Mouse (Mus musculus) lung, embryonic 14.5 days (tissue): ENCODE data around the gene Cd209d. TPM values are rescaled to one million over a fixed set of nuclear protein-coding genes. Genes with fewer than 3 reads are reported as not detected.
"Not testable (repeated sequence)": the region's sequence is repeated elsewhere in the genome, so short reads cannot be mapped to it uniquely, and the experiment has no call there.

ENCODE experiments used
- ATAC-seq: fragments of 200-750 bp; cut with Nextera tagmentation; 2 replicates; pipeline ENCODE4 v1.8.0; 2017; ENCODE audit warnings: mild to moderate bottlenecking, moderate TSS enrichment, moderate library complexity; ENCODE audit not compliant: insufficient read depth
- DNase-seq: peaks from one replicate; pipeline ENCODE4 v3.0.0-alpha.2; 2015
- H3K27ac ChIP-seq: fragments of 300-500 bp; sonication (generic); 2 replicates; pipeline ENCODE4 v1.5.1; 2014; ENCODE audit warnings: low read depth, mild to moderate bottlenecking, moderate library complexity
- H3K27me3 ChIP-seq: fragments of 300-500 bp; sonication (generic); 2 replicates; pipeline ENCODE4 v1.6.1; 2014; ENCODE audit warnings: low read length, control low read depth; ENCODE audit not compliant: insufficient read depth
- H3K36me3 ChIP-seq: fragments of 300-500 bp; sonication (generic); 2 replicates; pipeline ENCODE4 v1.6.1; 2014; ENCODE audit warnings: control low read depth; ENCODE audit not compliant: insufficient read depth
- H3K4me1 ChIP-seq: fragments of 300-500 bp; sonication (generic); 2 replicates; pipeline ENCODE4 v1.6.1; 2014; ENCODE audit warnings: antibody characterized with exemption, control low read depth; ENCODE audit not compliant: insufficient read depth
- H3K4me2 ChIP-seq: fragments of 300-500 bp; sonication (generic); 2 replicates; pipeline ENCODE4 v1.6.1; 2014; ENCODE audit warnings: mild to moderate bottlenecking
- H3K4me3 ChIP-seq: fragments of 300-500 bp; sonication (generic); 2 replicates; pipeline ENCODE4 v1.5.1; 2014; ENCODE audit warnings: low read depth, low read length
- H3K9ac ChIP-seq: fragments of 300-500 bp; sonication (generic); 2 replicates; pipeline ENCODE4 v1.6.1; 2014
- H3K9me3 ChIP-seq: fragments of 300-500 bp; sonication (generic); 2 replicates; pipeline ENCODE4 v1.6.1; 2016; ENCODE audit warnings: low read depth, low read length, control low read depth
- CTCF ChIP-seq: IDR thresholded peaks from 2 replicates; pipeline ENCODE4 v1.5.1; 2016; ENCODE audit warnings: antibody characterized with exemption, low read depth
- WGBS: fragments of 180-500 bp; shearing (Covaris S2); extraction: QIAGEN DNeasy Blood & Tissue Kit; methylation state at CpG from one replicate; pipeline ENCODE4 v1.1.7; 2014; 5-methylcytosine and 5-hydroxymethylcytosine counted together
- polyA plus RNA-seq: library from polyadenylated mRNA; unstranded; fragments of >200 nt; fragmentation: Nextera tagmentation; extraction: Ambion mirVana; gene quantifications from 2 replicates; pipeline ENCODE4 v1.2.1, GENCODE M21; 2014

Cd209d gene
- not detected in 2 replicates for polyA plus RNA-seq

GRCm38 (mm10) chr8:3878455-3878854 is at the start of gene Cd209d:
Gene Cd209d (minus strand): TSS chr8:3878555.
- DNase-seq (no peak), ATAC-seq (no peak)
- no peaks in the 10 kb centered on the region for H3K36me3 ChIP-seq
- WGBS, result 69% methylated on average over 4 of the region's 4 CpGs
- no peak within 1 kb of the TSS for H3K4me3 ChIP-seq
- H3K4me1 ChIP-seq, result no peaks in the 10 kb centered on the region
- H3K9me3 ChIP-seq, result no peaks in the 10 kb centered on the region
- no peak within 1 kb of the TSS for H3K27ac ChIP-seq
- no peak within 1 kb of the TSS for H3K9ac ChIP-seq
- no peak for TF ChIP-seq CTCF
- H3K4me2 ChIP-seq, result no peak within 1 kb of the TSS
- no peaks in the 10 kb centered on the region for H3K27me3 ChIP-seq

- H3K4me2 ChIP-seq, result no peak within 1 kb of the TSS
- H3K9me3 ChIP-seq, result no peaks in the 10 kb centered on the region
- DNase-seq (no peak), ATAC-seq (no peak)
- no peaks in the 10 kb centered on the region for H3K4me1 ChIP-seq
- H3K27me3 ChIP-seq, result no peaks in the 10 kb centered on the region
- H3K27ac ChIP-seq, result no peak within 1 kb of the TSS
- WGBS, result 85% methylated on average over 3 of the region's 3 CpGs
- no peak within 1 kb of the TSS for H3K4me3 ChIP-seq
- H3K9ac ChIP-seq, result no peak within 1 kb of the TSS
- no peaks in the 10 kb centered on the region for H3K36me3 ChIP-seq
- TF ChIP-seq CTCF, result no peak
Measured at GRCm38 (mm10) chr8:3926744-3927143, 48.4 kb upstream of the Cd209d start, which contains the start of gene Cd209b. Gene Cd209b (minus strand): TSS chr8:3926844.

- Histone ChIP-seq H3K36me3 (no peaks in the 10 kb centered on the region), H3K4me1 (no peaks in the 10 kb centered on the region), H3K4me2 (no peak overlapping the region), H3K9me3 (no peaks in the 10 kb centered on the region), H3K9ac (no peak overlapping the region), H3K27me3 (no peaks in the 10 kb centered on the region), H3K27ac (no peak overlapping the region), H3K4me3 (no peak overlapping the region)
- WGBS, result 63% methylated on average over 2 of the region's 2 CpGs
- ATAC-seq, result no peak
- DNase-seq, result no peak
- TF ChIP-seq CTCF, result no peak
Measured at GRCm38 (mm10) chr8:3876121-3876520, 2.2 kb downstream of the Cd209d start.

- not testable (repeated sequence) for H3K9ac ChIP-seq, DNase-seq, H3K36me3 ChIP-seq, H3K27me3 ChIP-seq, H3K27ac ChIP-seq, H3K4me3 ChIP-seq, ATAC-seq, H3K4me1 ChIP-seq, H3K4me2 ChIP-seq, H3K9me3 ChIP-seq
Measured at GRCm38 (mm10) chr8:3862736-3863135, 15.6 kb downstream of the Cd209d start.

- Histone ChIP-seq H3K27ac (no peak within 1 kb of the TSS), H3K4me2 (no peak within 1 kb of the TSS), H3K9me3 (no peaks in the 10 kb centered on the region), H3K4me1 (no peaks in the 10 kb centered on the region), H3K4me3 (no peak within 1 kb of the TSS), H3K9ac (no peak within 1 kb of the TSS), H3K27me3 (no peaks in the 10 kb centered on the region), H3K36me3 (no peaks in the 10 kb centered on the region)
- no peak for ATAC-seq
- 53% methylated on average over 2 of the region's 2 CpGs for WGBS
- no peak for DNase-seq
- no peak for TF ChIP-seq CTCF
Measured at GRCm38 (mm10) chr8:3854209-3854608, 24.1 kb downstream of the Cd209d start, which contains the start of gene Cd209e. Gene Cd209e (minus strand): TSS chr8:3854309.

Other genes starting within 250 kb of the Cd209d start
- 61.4 and 64.0 TPM in 2 replicates for gene Stxbp2, start 247.6 kb downstream of the Cd209d start, polyA plus RNA-seq
- gene Retn, start 222.8 kb downstream of the Cd209d start, polyA plus RNA-seq, result 0.20 TPM in 1 of 2 replicates, not detected in the other
- gene Mcemp1, start 212.8 kb downstream of the Cd209d start, polyA plus RNA-seq, result 0.79 and 0.87 TPM in 2 replicates
- 11.1 and 11.9 TPM in 2 replicates for gene Fcor, start 206.2 kb downstream of the Cd209d start, polyA plus RNA-seq
- gene Trappc5, start 202.3 kb downstream of the Cd209d start, polyA plus RNA-seq, result 29.7 and 31.0 TPM in 2 replicates
- gene Fcer2a, start 184.4 kb downstream of the Cd209d start, polyA plus RNA-seq, result 0.18 and 0.32 TPM in 2 replicates
- gene Clec4g, start 157.9 kb downstream of the Cd209d start, polyA plus RNA-seq, result 0.66 TPM in 1 of 2 replicates, not detected in the other
- 0.38 TPM in 2 replicates for gene Cd209a, start 129.6 kb downstream of the Cd209d start, polyA plus RNA-seq
- gene Cd209e, start 24.2 kb downstream of the Cd209d start, polyA plus RNA-seq, result not detected in 2 replicates
- gene Cd209b, start 48.3 kb upstream of the Cd209d start, polyA plus RNA-seq, result not detected in 2 replicates
- 0.42 and 0.53 TPM in 2 replicates for gene Cd209c, start 76.2 kb upstream of the Cd209d start, polyA plus RNA-seq
- gene Cd209f, start 227.3 kb upstream of the Cd209d start, polyA plus RNA-seq, result not detected in 2 replicates